Mouse (Mus musculus) large intestine, adult 2 months (tissue): ENCODE measurements at regions not wholly inside any gene's neighbourhood (a gene's known extent, or its start where the extent isn't known, plus 50 kb on each side); places are given as distances from the start of the nearest gene placed in this dataset.
"Not testable (repeated sequence)": the region's sequence is repeated elsewhere in the genome, so short reads cannot be mapped to it uniquely, and the experiment has no call there.

Experiments used
- DNase-seq: peaks from one replicate; pipeline ENCODE4 v3.0.0-alpha.2; 2012; ENCODE audit warnings: low read depth, low spot score
- WGBS: fragments of 180-500 bp; shearing (Covaris S2); methylation state at CpG from one replicate; pipeline ENCODE4 v1.1.7; 2018; 5-methylcytosine and 5-hydroxymethylcytosine counted together

- WGBS = 71% methylated on average over 2 of the region's 2 CpGs
- DNase-seq = no peak
Measured at GRCm38 (mm10) chr6:22447636-22448035, 91.6 kb upstream of the Fam3c start.

GRCm38 (mm10) chr6:22446621-22447310 lies 90.7 kb upstream of the Fam3c start:
- DNase-seq = no peak
- 87% methylated on average over 15 of the region's 15 CpGs for WGBS

- DNase-seq = not testable (repeated sequence)
- WGBS = 75% methylated on average over 6 of the region's 6 CpGs
Measured at GRCm38 (mm10) chr6:22444856-22445255, 88.8 kb upstream of the Fam3c start.

- WGBS = 79% methylated on average over 12 of the region's 12 CpGs
- no peak for DNase-seq
Measured at GRCm38 (mm10) chr6:22444220-22444619, 88.2 kb upstream of the Fam3c start.

GRCm38 (mm10) chr6:22443573-22443972 lies 87.5 kb upstream of the Fam3c start:
- WGBS = 23% methylated on average over 8 of the region's 8 CpGs
- DNase-seq = no peak

- 75% methylated on average over 3 of the region's 3 CpGs for WGBS
- DNase-seq = no peak
Measured at GRCm38 (mm10) chr6:22443170-22443569, 87.1 kb upstream of the Fam3c start.

- DNase-seq = no peak
- 75% methylated on average over 8 of the region's 8 CpGs for WGBS
Measured at GRCm38 (mm10) chr6:22442591-22442990, 86.5 kb upstream of the Fam3c start.

GRCm38 (mm10) chr6:22439871-22440270 lies 83.8 kb upstream of the Fam3c start:
- DNase-seq = no peak
- 76% methylated on average over 9 of the region's 9 CpGs for WGBS

- 48% methylated on average over 3 of the region's 3 CpGs for WGBS
- DNase-seq = no peak
Measured at GRCm38 (mm10) chr6:22429026-22429425, 73.0 kb upstream of the Fam3c start.

GRCm38 (mm10) chr6:22424161-22424807 lies 68.2 kb upstream of the Fam3c start:
- DNase-seq = no peak
- 88% methylated on average over 10 of the region's 10 CpGs for WGBS

GRCm38 (mm10) chr6:22423070-22423980 lies 67.3 kb upstream of the Fam3c start:
- DNase-seq = no peak
- WGBS = 49% methylated on average over 9 of the region's 9 CpGs

GRCm38 (mm10) chr6:22421551-22421950 lies 65.5 kb upstream of the Fam3c start:
- 63% methylated on average over 2 of the region's 2 CpGs for WGBS
- no peak for DNase-seq

GRCm38 (mm10) chr6:22418279-22418678 lies 62.2 kb upstream of the Fam3c start:
- 64% methylated on average over 4 of the region's 4 CpGs for WGBS

GRCm38 (mm10) chr6:22417189-22417588 lies 61.1 kb upstream of the Fam3c start:
- no peak for DNase-seq
- WGBS = 47% methylated on average over 2 of the region's 2 CpGs

More at GRCm38 (mm10) chr6:22418279-22418678, 62.2 kb upstream of the Fam3c start:
- no peak for DNase-seq

- WGBS = 84% methylated on average over 2 of the region's 2 CpGs
- no peak for DNase-seq
Measured at GRCm38 (mm10) chr6:22411796-22412195, 55.8 kb upstream of the Fam3c start.

GRCm38 (mm10) chr6:22408808-22409589 lies 53.0 kb upstream of the Fam3c start:
- 47% methylated on average over 7 of the region's 7 CpGs for WGBS
- DNase-seq = no peak
